Mouse (Mus musculus): ENCODE data around the gene Plcg2.

GRCm38 (mm10) chr8:117612861-117613260 lies 114.8 kb downstream of the Plcg2 start:
- TF ChIP-seq CTCF (IDR thresholded peaks at IDR 0.05; ENCODE audit: extremely low read depth, insufficient read depth, low read length) (no peak), POLR2A (IDR thresholded peaks at IDR 0.05; ENCODE audit: extremely low read depth, insufficient read depth, low read length) (no peak)

Data from cortical plate, adult 2 months (tissue).